Mouse (Mus musculus) spleen, postnatal 4 days (tissue): ENCODE measurements around the gene Atoh7.
"Not testable (repeated sequence)": the region's sequence is repeated elsewhere in the genome, so short reads cannot be mapped to it uniquely, and the experiment has no call there.

Experiments used
- DNase-seq, 2 experiments: peaks; one replicate each; pipeline ENCODE4 v3.0.0; 2022; ENCODE audit warnings: low spot score in 2 of 2

The Atoh7 gene

DNA sequence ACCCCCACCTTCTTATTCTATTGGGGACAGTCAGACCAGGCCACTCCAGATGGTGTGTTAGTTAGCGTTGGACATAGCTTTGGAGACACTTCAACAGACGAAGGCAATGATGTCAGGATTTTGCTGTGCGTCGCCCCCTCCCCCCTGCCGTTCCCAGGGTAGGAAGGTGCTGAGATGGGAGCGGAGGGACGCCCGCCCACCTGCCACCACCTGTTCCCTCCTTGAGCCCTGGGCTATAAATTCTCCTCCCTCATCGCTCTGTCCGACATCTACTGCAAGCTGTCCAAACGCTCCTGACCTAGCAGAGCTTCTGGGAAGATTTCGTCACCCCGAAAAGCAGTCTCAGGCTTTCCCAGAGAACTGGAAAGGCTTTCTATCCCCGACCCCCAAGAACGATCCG lies at the start of gene Atoh7:
TSS of gene Atoh7 (plus strand) at position 131 of the 400 bp plus-strand sequence.
- DNase-seq = no peak

DNA sequence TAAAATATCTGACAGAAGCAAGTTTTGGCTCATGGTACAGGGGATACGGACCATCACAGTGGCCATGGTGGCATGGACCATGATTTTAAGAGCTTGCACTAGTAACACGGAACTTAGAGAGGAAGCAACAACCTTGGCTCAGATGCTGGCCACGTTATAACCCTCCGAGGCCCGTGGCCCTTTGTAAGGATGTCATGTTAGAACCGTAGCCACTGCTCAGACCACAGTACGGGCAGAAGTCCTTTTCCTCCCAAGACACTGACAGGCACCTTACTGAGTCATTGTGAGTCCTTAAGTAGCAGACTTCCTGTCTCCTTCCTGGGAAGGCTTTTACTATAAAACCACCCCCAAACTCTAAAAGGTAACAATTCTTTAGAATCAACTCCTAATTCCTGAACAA lies 48.2 kb upstream of the Atoh7 start:
- no peak for DNase-seq

DNA sequence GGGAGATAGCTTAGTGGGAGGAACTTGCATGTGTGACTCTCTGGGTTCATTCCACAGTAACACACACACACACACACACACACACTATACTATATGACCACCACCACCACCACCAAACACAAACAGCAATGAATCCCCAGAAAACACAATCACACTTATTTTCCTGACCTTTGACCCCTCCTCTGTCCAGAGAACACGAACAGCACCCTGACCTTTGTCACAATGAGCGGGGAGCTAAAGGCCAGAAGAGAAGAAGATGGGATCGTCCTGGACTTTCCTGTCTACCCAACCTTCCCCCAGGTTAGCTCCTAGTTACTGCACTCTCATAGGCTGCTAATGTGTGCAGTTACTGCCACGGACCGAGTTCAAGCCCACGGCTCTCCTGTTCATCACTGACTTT lies 47.4 kb upstream of the Atoh7 start:
- no peak for DNase-seq

DNA sequence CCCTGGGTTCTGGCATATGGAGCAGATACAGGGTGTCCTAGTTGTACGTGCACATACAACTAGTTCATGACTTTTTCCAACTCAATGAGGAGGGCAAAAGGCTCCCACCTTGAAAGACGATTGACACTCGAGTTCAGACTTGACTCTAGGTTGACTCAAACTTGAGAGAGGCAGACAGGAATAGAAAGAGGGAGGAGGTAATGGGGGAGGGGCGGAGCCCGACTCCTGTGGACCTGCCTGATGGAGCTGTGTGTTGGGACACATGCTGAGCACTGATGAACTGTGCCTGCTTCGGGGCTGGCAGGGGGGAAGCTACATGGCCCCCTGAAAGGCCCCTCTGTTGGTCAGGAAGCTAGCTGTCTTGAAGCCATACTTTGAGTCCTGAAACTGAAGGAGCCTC lies 46.4 kb upstream of the Atoh7 start:
- no peak for DNase-seq

DNA sequence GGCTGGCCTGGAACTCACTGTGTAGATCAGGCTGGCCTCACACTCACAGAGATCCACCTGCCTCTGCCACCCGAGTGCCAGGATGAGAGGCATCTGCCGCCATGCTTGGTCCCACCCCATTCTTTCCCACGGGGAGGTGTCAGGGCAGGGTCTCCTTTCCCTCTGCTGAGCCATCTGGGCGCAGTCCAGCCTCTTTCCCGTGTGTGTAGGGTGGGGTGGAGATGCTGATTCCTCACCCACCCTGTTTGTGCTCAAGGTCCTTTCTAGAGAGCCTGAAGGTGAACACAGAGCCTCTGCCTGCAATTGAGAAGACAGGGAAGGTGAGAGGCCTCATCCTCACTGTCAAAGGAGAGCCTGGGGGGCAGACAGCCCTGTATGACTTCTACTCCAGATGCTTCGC lies 45.4 kb upstream of the Atoh7 start:
- DNase-seq = not testable (repeated sequence)

DNA sequence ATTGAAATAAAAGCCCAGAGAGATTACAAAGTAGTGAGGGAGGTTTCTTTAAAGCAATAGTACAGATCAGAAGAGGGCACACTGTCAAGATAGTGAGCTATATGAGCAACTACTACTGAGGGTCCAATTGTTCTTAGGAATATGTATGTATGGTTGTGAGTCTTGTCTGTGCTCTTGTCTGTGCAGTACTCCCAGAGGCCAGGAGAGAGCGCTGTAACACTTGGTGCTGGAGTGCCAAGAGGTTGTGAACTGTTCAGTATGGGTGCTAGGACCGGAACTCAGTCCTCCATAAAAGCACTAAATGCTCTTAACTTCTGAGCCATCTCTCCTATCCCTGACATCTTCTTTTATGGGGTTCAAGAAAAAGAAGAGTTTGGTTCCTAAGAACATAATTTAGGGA lies 44.9 kb upstream of the Atoh7 start:
- no peak for DNase-seq

DNA sequence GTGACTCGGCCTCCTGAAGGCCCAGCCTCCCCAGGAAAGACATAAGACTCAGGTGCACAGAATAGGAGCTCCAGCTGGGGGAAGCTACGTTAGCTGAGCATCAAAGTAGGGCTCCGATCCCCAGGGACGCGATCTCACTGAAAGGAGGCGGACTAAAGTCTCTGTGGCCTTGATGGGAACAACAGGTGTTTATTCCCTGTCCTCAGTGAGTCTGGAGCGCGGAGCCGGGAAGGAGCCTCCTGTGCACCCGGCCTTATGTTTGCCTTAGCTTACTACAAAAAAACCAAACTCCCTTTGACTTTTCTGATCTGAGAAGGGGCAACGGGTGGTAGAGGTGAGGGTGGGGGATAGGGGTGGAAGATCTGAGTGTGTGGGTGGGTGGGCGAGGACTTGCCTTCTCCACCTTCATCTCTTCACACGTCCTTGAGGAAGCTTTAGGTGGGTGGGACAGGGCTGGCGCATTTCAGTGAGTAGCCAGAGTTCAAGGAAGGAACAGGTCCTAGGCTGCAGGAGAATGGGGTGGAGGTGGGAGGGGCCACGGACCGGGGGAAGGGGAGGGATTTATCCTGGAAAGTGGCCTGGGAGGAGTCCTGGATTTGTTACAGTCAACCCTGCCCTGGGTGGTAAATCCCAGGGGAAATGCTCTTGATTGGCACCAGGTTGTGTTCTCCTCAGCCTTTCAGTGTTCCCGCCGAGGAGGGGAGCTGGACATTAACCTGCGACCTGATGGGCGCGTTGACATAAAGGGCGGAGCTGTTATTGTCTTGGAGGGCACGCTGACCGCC lies 42.3 kb upstream of the Atoh7 start:
- no peak for DNase-seq

DNA sequence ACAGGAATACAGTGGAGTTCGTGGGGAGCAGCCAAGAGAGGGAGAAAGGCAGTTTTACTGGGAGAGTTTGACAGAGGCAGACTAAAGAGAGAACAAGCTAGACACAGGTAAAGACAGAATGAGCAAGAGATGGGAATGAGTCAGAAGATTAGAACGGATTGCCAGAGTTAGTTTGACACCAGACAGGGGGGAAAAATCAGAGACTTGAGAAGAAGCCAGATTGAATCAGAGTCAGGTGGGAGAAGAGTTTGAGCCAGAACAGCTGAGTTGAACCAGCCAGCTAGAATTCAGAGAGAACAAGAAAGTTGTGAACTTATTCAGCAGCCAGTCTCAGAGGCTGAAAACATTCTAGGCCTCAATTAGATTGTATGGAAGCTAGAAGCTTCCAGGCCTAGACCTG lies 39.6 kb upstream of the Atoh7 start, which contains the start of gene Pbld1:
TSS of gene Pbld1 (plus strand) at position 301 of the 400 bp plus-strand sequence.
- DNase-seq = no peak

DNA sequence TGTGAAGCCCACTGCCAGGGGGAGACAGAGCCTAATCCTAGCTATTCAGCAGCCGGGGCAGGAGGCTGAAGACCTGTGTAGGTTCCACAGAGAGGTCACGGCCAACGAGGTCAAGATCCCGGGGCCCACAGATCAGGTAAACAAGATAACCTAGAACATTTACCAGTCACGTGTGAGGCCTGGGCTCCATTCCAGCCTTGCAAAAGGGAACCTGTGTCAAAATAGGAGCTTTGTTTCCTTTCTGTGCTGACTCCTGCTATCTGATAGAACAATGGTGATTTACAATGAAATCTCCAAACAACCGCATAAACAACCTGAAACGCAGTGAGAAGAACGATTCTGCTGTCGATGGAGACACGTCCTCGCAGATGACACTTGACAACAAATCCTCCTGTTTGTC lies 39.0 kb upstream of the Atoh7 start:
- DNase-seq = no peak

DNA sequence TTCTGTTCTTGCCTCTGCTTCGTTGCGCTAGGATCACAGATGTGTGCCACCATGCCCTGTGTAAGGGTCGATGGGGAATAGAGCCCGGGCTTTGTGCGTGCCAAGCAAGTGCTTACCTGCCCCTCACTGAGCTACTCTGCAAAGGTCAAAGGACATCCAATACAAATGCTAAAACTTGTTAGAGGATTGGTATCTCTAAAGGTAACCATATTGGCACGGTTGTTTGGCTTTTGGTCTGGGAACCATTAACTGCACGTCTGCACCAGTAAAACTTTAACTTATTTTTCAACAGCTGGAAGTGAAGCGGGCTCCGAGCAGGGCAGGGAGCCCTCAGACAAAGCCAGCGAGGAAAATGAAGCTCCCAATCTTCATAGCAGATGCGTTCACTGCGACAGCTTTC lies 38.2 kb upstream of the Atoh7 start:
- no peak for DNase-seq

DNA sequence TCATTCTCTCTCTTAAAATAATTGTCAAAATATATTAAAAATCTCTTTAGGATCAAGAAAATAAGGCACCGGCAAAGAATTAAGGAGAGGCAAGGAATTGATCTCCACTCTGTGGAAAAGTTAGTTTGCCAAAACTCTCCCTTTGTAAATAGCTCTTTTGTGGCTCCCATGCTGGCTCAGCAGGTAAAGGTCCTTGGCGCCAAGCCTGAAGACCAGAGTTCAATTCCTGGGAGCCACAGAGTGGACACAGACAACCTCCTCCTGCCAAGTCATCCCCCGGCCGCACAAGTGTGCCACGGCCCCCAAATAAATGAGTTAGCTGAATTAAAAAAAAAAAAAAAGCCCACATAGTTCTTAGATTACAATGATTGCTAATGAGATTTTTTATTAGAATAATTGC lies 36.8 kb upstream of the Atoh7 start:
- no peak for DNase-seq

DNA sequence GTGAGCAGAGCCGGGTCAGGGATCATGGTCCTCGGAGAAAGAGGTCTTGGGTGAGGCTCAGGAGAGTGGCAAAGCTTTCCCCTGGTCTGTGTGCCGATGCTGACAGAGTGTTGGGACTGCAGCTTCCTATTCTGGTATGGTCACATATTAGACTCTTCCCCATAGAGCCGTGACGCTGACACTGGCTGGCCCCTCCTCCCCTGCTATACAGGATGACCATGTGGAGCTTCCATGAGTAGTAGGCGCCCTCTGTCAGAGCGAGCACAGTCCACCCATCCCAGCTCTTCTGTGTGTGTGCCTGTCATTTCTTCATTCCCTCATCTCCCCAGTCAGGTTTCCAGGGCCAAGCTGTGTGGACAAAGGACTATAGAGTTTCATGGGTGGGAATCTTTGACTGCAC lies 36.1 kb upstream of the Atoh7 start:
- DNase-seq = no peak

DNA sequence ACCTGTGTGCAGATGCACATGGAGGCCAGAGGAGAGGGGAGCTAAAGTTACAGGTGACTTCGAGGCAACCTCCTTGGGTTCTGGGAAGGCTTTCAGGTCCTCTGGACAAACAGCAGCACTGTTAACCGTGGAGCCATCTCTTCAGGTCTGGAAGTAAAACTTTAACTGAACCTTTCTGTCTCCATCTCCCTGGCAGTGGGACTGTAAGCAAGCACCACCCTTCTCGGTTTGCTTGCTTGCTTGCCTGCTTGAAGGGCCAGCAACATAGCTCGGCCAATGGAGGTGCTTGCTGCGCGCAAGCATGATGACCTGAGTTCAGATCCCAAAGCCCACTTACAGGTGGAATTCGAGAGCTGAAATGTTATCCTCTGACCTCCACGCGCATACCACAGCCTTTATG lies 34.9 kb upstream of the Atoh7 start:
- no peak for DNase-seq

DNA sequence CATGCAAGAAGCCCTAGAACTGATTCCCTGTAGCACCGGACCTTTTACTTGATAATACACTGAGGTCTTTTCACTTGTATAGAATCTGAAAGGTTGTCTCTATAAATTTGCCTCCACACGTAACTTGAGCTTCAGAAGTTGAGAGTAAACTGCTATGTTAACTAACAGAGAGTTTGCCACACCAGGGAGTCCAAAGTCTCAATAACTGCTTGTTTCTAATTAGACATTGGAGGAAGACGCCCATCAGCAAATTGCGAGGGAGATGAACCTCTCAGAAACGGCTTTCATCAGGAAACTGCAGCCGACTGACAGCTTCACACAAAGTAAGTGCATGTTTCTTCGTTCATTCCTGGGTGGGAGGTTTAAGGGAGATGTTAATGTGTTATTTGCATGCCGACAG lies 33.9 kb upstream of the Atoh7 start:
- DNase-seq = no peak

DNA sequence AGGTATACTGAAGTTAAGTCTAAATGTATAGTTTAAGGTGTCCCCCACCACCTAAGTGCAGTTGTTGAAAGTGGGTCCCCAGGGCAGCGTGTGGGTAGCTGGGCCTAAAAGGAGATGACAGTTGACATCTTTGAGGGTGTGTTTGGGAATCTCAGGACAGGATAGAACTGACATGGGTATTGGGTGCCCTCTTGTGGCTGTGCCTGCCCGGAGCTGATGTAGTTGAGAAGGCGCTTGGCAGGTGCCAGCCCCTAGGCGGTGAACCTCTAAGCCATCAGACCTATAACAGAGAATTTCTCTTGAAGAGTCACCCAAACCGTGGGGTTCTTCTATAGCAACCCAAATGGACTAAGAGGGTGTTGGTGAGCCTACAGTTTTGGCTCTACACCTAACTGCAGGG lies 33.5 kb upstream of the Atoh7 start:
- peak; percentile 62 to 78 for DNase-seq

DNA sequence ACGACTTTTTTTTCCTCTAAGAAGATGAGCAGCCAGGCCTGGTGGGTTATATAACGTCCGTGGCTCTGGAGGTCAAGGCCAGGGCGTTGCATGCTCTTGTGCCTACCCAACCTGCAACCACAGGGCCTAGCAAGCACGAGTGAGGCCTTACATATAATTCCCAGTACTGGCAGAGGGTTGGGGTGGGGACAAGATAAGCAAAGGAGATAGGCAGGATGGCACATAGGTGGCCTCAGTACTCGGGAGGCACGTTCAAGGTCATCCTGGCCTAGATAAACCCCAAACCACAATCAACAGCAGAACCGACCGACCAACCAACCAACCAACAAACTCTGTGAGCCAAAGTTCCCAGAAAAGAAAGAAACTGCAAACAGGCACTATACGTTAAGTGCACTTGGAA lies 13.1 kb upstream of the Atoh7 start:
- DNase-seq = no peak

DNA sequence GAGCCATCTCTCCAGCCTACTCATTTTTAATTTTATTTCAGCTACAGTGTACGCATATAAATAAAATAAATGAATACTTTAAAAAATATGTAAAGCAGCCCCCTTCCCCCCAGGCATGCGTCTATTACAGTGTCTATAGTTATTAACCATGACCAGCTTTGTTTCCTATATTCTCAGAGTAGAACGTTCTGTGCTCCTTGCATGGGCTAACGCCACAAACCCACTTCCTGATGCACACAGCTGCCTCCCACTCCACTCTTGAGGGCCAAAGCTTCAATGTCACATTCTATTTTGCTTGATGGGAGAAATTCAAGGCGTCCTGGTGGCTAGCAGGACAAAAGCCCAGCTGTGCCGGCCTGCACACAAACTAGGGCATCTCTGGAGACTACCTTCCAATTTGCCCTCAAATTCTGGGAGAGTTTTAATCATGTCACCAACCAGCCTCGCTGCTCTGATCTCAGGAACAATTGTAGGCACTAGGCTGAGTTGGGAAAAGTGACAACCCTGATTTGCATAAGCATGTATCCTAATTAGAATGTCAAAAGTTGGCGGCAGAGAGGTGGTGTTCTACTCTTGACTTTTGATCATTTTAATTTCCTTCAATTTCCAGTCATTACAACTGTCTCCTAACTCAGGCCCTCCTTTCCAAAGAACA lies 10.2 kb upstream of the Atoh7 start:
- DNase-seq = no peak

DNA sequence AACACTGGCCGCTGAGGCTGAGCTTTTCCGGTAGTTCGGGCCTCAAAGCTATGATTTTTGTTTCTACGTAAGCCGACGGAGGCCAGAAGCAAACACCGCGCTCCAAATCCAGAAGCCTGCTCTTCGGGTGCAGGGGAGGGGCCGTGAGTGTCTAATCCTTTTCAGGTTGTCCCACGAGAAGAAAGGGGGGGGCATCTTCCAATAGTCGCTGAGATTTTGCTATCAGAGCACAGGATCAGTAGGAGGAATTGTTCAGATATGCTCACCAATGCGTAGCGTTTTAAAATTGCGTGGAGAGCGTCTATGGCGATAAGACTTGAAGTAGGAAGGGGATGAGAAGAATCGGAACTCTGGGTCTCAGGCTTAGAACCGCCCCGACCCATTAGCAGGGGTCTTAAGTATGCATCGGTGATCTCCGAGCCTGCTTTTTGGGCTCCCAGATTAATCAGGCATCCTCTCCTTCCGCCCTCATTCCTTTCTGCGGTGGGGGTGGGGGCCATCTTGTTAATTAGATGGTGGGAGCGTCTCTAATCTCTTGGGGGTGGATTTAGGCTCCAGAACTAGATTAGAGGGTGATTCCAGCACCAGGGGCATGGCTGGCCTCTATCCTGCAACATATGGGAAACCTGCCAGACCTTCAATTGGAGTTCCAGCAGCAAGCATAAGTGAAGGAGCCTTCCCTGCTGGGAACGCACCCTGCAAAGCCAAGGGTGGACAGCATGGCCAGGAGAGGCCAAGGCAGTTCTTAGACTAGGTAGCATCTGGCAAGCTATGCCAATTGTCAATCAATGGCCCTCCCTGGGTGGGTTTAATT lies 9.5 kb upstream of the Atoh7 start:
- no peak for DNase-seq

DNA sequence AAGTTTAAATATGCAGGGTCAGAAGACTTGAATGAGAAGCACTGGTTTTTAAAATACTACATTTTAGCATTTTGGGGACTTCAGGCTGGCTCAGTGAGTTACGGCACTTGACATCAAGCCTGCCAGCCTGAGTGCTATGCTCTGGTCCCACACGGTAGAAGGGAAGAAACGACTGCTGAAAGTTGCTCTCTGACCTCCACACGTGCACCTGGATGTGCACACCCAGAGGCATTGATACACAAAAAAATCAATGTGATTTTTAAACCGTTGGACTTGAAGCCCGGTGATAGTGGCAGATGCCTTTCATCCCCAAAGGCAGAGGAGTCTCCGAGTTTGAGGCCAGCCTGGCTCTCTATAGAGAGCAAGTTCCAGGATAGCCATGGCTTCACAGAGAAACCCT lies 7.5 kb upstream of the Atoh7 start:
- no peak for DNase-seq

DNA sequence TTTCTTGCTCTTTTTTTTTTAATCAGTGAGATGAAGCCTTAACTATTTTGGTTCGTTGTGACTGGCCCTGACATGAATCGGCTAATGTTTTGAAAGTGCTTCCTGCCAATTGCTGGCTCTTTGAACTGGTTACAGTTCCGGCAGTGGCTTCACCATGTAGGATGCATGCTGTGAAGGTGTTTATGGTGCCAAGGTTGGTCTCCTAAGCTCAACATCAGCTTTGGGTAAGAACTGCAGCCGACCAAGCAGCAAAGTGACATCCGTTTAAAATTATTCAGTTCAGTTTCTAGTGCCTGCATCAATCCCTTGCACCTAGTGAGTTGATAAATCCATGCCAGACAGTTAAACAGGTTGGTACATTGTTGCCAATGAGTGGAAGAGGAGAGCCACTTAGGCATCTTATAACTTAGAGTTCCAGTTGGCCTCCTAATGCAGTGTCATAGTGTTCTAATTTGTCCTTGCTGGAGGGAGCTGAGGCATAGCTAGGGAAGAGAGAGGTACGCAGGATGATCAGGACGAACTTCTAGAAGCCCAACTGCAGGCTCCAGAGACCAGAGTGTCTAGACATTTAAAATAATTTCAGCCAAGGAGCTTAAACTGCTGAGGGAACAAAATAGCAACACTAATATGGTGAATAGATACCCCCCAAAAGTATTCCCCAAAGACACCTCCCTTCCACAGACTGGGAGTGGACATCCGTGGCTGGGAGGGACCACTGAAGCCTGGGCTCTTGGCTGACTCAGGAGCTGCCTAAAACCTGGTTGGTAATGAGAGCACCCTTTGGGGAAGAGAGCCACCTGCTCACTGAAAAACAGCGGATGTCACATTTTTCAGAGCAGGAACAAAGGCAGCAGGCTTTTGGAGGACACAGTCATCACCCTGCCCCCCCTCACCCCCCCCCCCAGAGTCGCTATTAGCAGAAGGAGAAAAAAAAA lies 6.6 kb upstream of the Atoh7 start:
- DNase-seq = no peak

DNA sequence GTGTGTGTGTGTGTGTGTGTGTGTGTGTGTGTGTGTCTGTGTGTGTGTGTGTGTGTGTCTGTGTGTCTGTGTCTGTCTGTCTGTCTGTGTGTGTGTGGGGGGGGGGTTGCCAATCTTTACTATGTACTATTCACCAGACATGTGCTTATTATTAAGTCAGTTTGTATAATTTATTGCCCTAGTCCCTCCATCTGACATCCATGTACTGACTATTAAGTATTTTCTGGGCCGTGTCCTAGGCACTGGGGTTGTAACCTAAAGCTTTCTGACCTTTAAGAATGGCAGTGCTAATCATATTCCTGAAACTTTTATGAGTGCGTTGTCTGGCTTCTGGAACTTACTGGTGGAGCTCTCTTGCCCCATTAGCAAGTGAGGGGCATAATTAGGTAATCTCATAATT lies 2.7 kb upstream of the Atoh7 start:
- no peak for DNase-seq

DNA sequence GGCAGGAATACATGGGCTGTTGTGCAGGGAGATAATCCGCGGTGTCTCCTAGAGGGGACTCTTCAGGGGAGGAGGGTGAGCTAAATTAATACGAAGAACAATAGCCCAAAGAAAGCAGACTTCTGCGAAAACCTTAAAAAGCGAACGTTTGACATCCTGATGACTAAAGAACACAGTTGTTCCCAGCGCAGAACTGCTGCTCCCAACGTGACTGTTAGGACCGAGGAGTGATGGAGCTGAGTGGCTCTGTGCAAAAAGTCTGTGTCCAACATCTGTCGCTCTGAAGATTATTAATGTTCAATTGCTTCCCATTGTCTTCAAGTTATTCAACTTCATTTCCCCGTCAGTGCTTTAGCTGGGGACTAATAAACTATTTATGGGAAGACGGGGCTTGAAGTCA lies 1.3 kb upstream of the Atoh7 start:
- DNase-seq = no peak
